Mouse (Mus musculus): ENCODE measurements around the gene Ssbp2.

DNA sequence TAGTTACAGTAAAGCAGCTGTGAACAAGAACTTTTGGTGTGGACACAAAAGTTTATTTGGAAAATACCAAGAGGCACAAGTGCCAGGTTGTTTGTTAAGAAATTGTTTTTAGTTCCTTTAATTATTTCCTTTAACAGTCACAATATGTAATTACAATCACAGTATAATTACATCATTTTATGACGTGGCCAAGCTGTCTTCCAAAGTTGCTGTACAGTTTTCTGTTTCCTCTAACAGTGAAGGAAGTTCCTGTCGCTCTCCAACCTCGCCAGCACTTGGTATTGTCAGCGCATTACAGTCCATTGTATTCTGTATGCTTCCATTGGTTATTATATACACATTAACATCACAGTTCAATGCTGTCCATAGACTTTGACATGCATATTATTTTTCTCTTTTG lies 54.9 kb downstream of the Ssbp2 start:
- no peak for TF ChIP-seq CTCF (IDR thresholded peaks at IDR 0.05; ENCODE audit: control insufficient read depth, insufficient read depth, insufficient replicate concordance, low read depth, low read length)
- no peak for TF ChIP-seq POLR2A (IDR thresholded peaks at IDR 0.05; ENCODE audit: control insufficient read depth, low read depth, low read length)

Measured in testis, adult 2 months (tissue).